Mouse (Mus musculus): Measurements from ENCODE around the gene Rgs6. TPM values are rescaled to one million over a fixed set of nuclear protein-coding genes. Genes with fewer than 3 reads are reported as not detected.

Rgs6 gene
- total and polyA plus RNA-seq, 3 experiments: not detected

DNA sequence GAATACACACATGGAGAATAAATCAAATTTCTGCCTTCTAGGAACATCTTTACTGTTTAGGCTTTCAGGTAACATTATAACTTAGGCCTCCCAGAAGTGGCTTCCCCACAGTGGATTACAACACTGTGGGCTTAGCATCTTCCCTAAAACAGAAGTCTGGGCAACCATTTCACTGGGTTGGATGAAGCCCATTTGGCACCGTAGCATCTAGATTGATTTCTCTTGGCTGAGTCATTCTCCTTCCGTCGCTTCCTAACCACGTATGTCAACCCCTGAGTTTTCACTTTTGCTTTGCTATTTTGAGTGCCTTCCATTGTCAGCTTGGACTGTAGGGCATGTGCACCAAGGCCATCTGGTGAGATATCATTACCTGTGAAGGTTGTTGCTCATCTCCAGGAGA lies 217.1 kb downstream of the Rgs6 start:
- in situ Hi-C loops (cut with MboI; ENCODE audit: low pct_ligation_motif_present, low pct_unique_long_range_greater_than_20kb, low sequenced_read_pairs): no loop called here
- Histone ChIP-seq H3K27me3 (replicated peaks) (no peaks in the 10 kb centered on the region), H3K79me2 (replicated peaks; ENCODE audit: control insufficient read depth, extremely low read depth, insufficient read depth, poor library complexity, severe bottlenecking) (no peaks in the 10 kb centered on the region), H3K36me3 (replicated peaks in 1 of 2; ENCODE audit: control insufficient read depth in 1 of 2, insufficient read depth in 1 of 2, low read length in 1 of 2) (no peaks in the 10 kb centered on the region), H3K4me3 (replicated peaks in 1 of 3; ENCODE audit: low read depth in 2 of 3, low read length in 2 of 3, poor library complexity in 1 of 3) (no peak overlapping the region), H3K4me2 (ENCODE audit: insufficient read depth, low read depth, poor library complexity, severe bottlenecking) (no peak overlapping the region), H3K27ac (ENCODE audit: insufficient read depth, low read depth) (no peak overlapping the region), H3K4me1 (ENCODE audit: control insufficient read depth in 1 of 2, insufficient read depth in 2 of 2) (no peaks in the 10 kb centered on the region), H3K9me3 (replicated peaks; ENCODE audit: low read length) (no peaks in the 10 kb centered on the region), H3K9ac (ENCODE audit: insufficient read depth, low read depth) (no peak overlapping the region)
- TF ChIP-seq CTCF (conservative IDR thresholded peaks at IDR 0.05 in 1 of 2, IDR thresholded peaks at IDR 0.05 in 1 of 2; ENCODE audit: low read depth in 2 of 2, low read length in 2 of 2) (no peak), E2F4 (IDR thresholded peaks at IDR 0.05; ENCODE audit: insufficient replicate concordance, low read depth, low read length) (no peak), ETS1 (conservative IDR thresholded peaks at IDR 0.05; ENCODE audit: low read depth, low read length) (no peak), ZMIZ1 (IDR thresholded peaks at IDR 0.05; ENCODE audit: low read depth, low read length) (no peak), ZKSCAN1 (IDR thresholded peaks at IDR 0.05; ENCODE audit: borderline replicate concordance, low read depth, low read length) (no peak), USF2 (conservative IDR thresholded peaks at IDR 0.05; ENCODE audit: low read depth, low read length) (no peak)
- DNase-seq (ENCODE audit: extremely low read depth): no peak
- dilution Hi-C loops (cut with MboI; ENCODE audit: extremely low pct_ligation_motif_present, extremely low pct_unique_long_range_greater_than_20kb, low sequenced_read_pairs): no loop called here

DNA sequence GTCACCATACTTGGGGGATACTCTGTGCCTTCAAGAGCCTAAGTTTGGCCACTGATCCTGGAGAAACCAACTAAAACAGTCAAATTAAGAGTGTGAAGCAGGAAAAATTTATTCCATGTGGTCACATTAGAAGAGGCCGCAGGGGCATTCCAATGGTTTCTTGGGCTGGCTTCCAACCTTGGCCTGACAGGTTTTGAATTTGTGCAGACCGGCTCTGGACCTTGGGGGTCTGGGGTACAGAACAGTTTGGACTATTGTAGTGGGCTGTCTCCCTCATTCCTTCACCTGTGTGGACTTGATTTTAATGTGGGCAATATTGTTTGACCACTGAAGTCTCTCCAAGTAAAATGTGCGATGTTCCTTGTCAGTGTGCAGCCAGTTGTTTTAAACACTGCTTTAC lies 222.5 kb downstream of the Rgs6 start:
- H3K79me2 ChIP-seq (replicated peaks; ENCODE audit: control insufficient read depth, extremely low read depth, insufficient read depth, poor library complexity, severe bottlenecking): no peaks in the 10 kb centered on the region
- DNase-seq (ENCODE audit: extremely low read depth): no peak
- H3K9ac ChIP-seq (ENCODE audit: insufficient read depth, low read depth): no peak overlapping the region
- in situ Hi-C loops (cut with MboI; ENCODE audit: low pct_ligation_motif_present, low pct_unique_long_range_greater_than_20kb, low sequenced_read_pairs): no loop called here
- no peaks in the 10 kb centered on the region for H3K9me3 ChIP-seq (replicated peaks; ENCODE audit: low read length)
- H3K27me3 ChIP-seq (replicated peaks): no peaks in the 10 kb centered on the region
- dilution Hi-C loops (cut with MboI; ENCODE audit: extremely low pct_ligation_motif_present, extremely low pct_unique_long_range_greater_than_20kb, low sequenced_read_pairs): no loop called here
- no peak overlapping the region for H3K4me2 ChIP-seq (ENCODE audit: insufficient read depth, low read depth, poor library complexity, severe bottlenecking)
- H3K4me3 ChIP-seq (replicated peaks in 1 of 3; ENCODE audit: low read depth in 2 of 3, low read length in 2 of 3, poor library complexity in 1 of 3): no peak overlapping the region
- H3K36me3 ChIP-seq (replicated peaks in 1 of 2; ENCODE audit: control insufficient read depth in 1 of 2, insufficient read depth in 1 of 2, low read length in 1 of 2): no peaks in the 10 kb centered on the region
- no peak overlapping the region for H3K27ac ChIP-seq (ENCODE audit: insufficient read depth, low read depth)
- no peak for TF ChIP-seq TBP (conservative IDR thresholded peaks at IDR 0.05; ENCODE audit: low read depth, low read length)
- no peak for TF ChIP-seq ETS1 (conservative IDR thresholded peaks at IDR 0.05; ENCODE audit: low read depth, low read length)
- TF ChIP-seq MXI1 (IDR thresholded peaks at IDR 0.05; ENCODE audit: low read depth, low read length): no peak
- no peak for TF ChIP-seq GABPA (IDR thresholded peaks at IDR 0.05; ENCODE audit: insufficient replicate concordance, low read depth, low read length)
- no peak for TF ChIP-seq CHD1 (IDR thresholded peaks at IDR 0.05; ENCODE audit: low read depth, low read length)
- TF ChIP-seq UBTF (IDR thresholded peaks at IDR 0.05; ENCODE audit: low read depth, low read length): no peak
- no peak for TF ChIP-seq CHD2 (IDR thresholded peaks at IDR 0.05; ENCODE audit: low read length)
- no peak for TF ChIP-seq PAX5 (IDR thresholded peaks at IDR 0.05; ENCODE audit: low read length)
- TF ChIP-seq USF2 (conservative IDR thresholded peaks at IDR 0.05; ENCODE audit: low read depth, low read length): no peak
- H3K4me1 ChIP-seq (ENCODE audit: control insufficient read depth in 1 of 2, insufficient read depth in 2 of 2): no peaks in the 10 kb centered on the region

DNA sequence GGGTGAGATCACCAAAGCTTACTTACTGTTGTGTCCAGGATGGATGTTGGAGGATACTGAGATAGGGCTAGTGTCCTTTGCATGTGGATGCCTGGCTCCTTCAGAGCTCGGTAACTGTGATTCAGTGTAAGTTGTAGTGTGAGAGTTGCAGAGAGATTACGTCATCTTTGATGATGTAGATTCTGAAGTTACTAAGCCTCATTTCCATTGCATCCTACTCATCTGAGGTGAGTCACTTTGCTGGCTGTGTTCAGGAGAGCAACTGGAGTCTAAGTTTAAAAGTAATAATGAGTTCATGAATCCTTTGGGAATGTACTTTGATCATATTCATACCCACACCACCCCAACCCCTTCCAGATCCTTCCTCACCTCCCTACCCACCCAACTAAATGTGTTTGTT lies 227.9 kb downstream of the Rgs6 start:
- TF ChIP-seq USF2 (conservative IDR thresholded peaks at IDR 0.05; ENCODE audit: low read depth, low read length) (no peak), ZKSCAN1 (IDR thresholded peaks at IDR 0.05; ENCODE audit: borderline replicate concordance, low read depth, low read length) (no peak), JUND (conservative IDR thresholded peaks at IDR 0.05; ENCODE audit: low read depth, low read length) (no peak), BHLHE40 (IDR thresholded peaks at IDR 0.05; ENCODE audit: low read depth, low read length) (no peak), MAX (IDR thresholded peaks at IDR 0.05; ENCODE audit: low read length) (no peak), RCOR1 (conservative IDR thresholded peaks at IDR 0.05; ENCODE audit: low read depth, low read length) (no peak), HCFC1 (IDR thresholded peaks at IDR 0.05; ENCODE audit: low read depth, low read length) (no peak)
- in situ Hi-C loops (cut with MboI; ENCODE audit: low pct_ligation_motif_present, low pct_unique_long_range_greater_than_20kb, low sequenced_read_pairs) (no loop called here), dilution Hi-C loops (cut with MboI; ENCODE audit: extremely low pct_ligation_motif_present, extremely low pct_unique_long_range_greater_than_20kb, low sequenced_read_pairs) (no loop called here)
- H3K9ac ChIP-seq (ENCODE audit: insufficient read depth, low read depth): no peak overlapping the region
- no peaks in the 10 kb centered on the region for H3K9me3 ChIP-seq (replicated peaks; ENCODE audit: low read length)
- no peak for DNase-seq (ENCODE audit: extremely low read depth)
- no peaks in the 10 kb centered on the region for H3K36me3 ChIP-seq (replicated peaks in 1 of 2; ENCODE audit: control insufficient read depth in 1 of 2, insufficient read depth in 1 of 2, low read length in 1 of 2)
- no peaks in the 10 kb centered on the region for H3K79me2 ChIP-seq (replicated peaks; ENCODE audit: control insufficient read depth, extremely low read depth, insufficient read depth, poor library complexity, severe bottlenecking)
- H3K4me2 ChIP-seq (ENCODE audit: insufficient read depth, low read depth, poor library complexity, severe bottlenecking): no peak overlapping the region
- H3K4me3 ChIP-seq (replicated peaks in 1 of 3; ENCODE audit: low read depth in 2 of 3, low read length in 2 of 3, poor library complexity in 1 of 3): no peak overlapping the region
- no peaks in the 10 kb centered on the region for H3K27me3 ChIP-seq (replicated peaks)
- H3K27ac ChIP-seq (ENCODE audit: insufficient read depth, low read depth): no peak overlapping the region
- H3K4me1 ChIP-seq (ENCODE audit: control insufficient read depth in 1 of 2, insufficient read depth in 2 of 2): peaks cover 0 to 10% of the 10 kb centered on the region in 2 experiments; a peak in 2 of 4 replicates
